Mouse (Mus musculus) megakaryocyte, embryonic 14.5 days (primary cell): Measurements from ENCODE around the gene Rybp.

Experiments used
- FLI1 ChIP-seq: IDR thresholded peaks from 2 replicates; pipeline ENCODE4 v1.6.1; 2012; ENCODE audit warnings: low read length, inconsistent platforms, mixed read lengths
- GATA1 ChIP-seq: IDR thresholded peaks from 3 replicates; pipeline ENCODE4 v1.6.1; 2012; ENCODE audit warnings: mixed read lengths, low read length, inconsistent platforms, borderline replicate concordance

DNA sequence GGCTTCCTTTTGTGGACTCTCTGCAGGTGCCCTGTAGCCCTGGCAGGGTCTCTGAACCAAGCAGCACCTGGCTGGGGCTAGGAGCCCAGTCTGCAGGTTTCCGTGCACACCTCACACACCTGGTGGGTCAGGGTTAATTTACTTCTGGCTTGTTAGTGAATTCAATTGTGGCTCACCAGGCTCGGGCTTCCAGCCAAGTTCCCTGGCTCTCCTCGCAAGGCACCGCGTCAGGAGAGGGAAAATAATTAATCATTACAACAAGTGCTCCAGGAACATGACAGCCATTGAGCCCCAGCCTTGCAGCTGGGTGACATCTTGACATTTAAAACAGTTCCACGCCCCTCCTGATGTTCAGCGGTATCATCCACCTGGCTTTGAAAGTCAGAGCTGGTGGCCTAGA, 82.8 kb downstream of the Rybp start:
- TF ChIP-seq GATA1 = no peak
- no peak for TF ChIP-seq FLI1
